Mouse (Mus musculus) heart, postnatal 10 days (tissue): ENCODE measurements around the gene Ly6g5b. TPM values are rescaled to one million over a fixed set of nuclear protein-coding genes. Genes with fewer than 3 reads are reported as not detected.

Experiments
- DNase-seq, 2 experiments: peaks; one replicate each; pipeline ENCODE4 v3.0.0; 2021
- intact Hi-C: fragments of 180-260 bp; cut with DNase I; formaldehyde crosslinking; loops from one replicate; pipeline ENCODE4 v1.15.1; 2025
- total RNA-seq, 2 experiments: library from RNA; stranded (reverse); gene quantifications; 2 replicates each; pipeline ENCODE4 v1.2.3; 2021

Gene Ly6g5b
- total RNA-seq, result under 1 TPM in 1 of 2 experiments, not detected in 1; 0.67 TPM

GRCm38 (mm10) chr17:35115046-35116019 is at the start of gene Ly6g5b:
Gene Ly6g5b, minus strand, starts transcription at chr17:35115428.
- intact Hi-C loops, result no loop called here
- DNase-seq, result peak in 1 of 2 experiments; percentile 49

DNA sequence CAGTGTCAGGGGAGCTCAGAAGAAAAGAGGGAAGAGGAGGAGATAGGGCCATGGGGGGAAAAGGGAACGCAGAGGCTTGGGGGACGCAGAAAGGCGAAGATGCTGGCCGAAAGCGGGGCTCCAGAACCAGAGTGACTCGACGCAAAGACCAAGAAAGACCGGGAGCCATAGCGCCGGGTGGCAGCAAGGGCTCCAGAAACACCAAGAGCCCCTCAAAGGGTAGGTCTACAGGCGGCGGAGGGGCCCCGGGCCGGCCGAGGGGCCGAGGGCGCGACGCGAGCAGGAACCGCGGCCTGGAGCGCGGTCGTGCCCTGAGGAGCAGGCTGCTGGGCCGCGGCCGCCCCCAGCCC is 49.0 kb upstream of the Ly6g5b start:
- DNase-seq, result no peak
- intact Hi-C loops, result loop anchor here (5.0 kb wide), 1 partner anchor 37 kb away; the partner anchor contains the start of gene D17H6S53E

DNA sequence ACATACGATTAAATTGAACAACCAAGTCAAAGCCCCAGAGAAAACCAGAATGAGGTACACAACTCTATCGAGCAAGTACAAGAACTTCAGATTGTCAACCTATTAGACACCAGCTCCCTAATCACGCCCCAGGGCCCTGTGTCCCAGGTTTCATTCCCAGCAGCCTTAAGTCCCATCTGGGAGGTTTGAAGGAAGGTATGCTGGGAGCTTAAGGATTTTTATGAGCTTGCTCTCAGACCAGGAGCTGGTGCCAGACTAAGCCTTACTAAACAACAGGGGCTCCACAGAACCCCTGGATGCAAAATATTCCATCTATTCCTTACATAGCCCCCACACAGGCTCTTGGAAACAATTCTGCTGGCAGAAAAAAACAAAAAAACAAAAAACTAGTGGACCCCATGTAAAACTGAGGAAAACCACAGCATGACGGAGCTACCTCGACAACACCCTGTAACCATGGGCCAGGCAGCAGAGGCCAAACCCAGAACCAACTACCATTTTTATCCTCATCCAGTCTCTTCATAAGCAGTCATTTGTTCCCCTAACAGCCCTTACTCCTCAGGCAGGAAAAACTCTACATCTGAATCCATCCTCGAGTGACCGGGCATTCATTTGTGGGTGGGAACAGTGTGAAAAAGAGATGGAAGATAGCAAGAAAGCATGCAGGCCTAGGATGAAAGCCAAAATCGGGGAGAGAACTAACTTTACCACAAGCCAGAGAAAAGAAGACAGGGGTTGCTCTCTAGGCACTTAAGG is 48.3 kb upstream of the Ly6g5b start:
- peak; percentile 37 to 53 for DNase-seq
- intact Hi-C loops, result loop anchor here (2.0 to 5.0 kb wide), 2 partner anchors 27 to 36 kb away; partner anchors contain the start of gene D17H6S53E

GRCm38 (mm10) chr17:35162730-35163129 is 47.5 kb upstream of the Ly6g5b start:
- intact Hi-C loops, result loop anchor here (2.0 to 5.0 kb wide), 2 partner anchors 26 to 35 kb away; partner anchors contain the start of gene D17H6S53E
- DNase-seq, result peak; percentile 47 to 56

DNA sequence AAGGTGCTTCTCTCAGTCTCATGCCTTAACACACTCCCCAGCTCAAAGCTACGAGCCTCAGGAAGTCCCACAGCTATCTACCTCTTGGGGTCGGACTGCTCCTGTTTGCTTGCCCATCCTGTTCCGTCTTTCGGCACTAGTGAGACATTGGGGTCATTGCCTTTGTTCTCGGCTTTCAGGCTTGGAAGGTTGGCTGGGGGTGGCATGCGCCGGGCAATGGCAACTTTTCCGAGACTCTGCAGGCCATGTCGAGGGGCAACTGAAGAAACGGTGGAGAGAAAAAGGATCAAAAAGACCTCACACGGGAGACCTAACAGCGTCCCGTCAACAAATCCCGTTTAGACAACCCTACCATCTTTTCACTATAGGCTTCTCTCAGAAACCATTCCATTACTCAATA is 46.9 kb upstream of the Ly6g5b start:
- intact Hi-C loops, result loop anchor here (2.0 to 5.0 kb wide), 2 partner anchors 25 to 35 kb away; partner anchors contain the start of gene D17H6S53E
- no peak for DNase-seq

DNA sequence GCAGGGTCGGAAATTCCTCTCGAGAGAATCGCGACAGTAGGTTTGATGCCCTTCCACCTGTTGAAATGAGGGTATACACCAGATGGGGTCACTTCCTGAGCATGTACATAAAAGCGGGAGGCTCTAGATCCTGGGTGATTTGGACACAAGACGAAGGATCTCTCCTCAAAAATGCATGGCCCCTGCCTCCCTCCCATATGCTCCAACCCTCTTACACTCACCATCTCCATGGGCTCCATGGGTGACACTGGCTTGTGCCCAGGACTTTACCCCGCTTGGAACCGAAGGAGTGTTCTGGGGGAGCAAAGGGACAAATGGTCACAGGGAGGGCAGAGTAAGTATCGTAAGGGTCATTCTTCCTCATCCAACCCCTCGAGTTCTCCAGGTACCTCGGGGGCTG is 46.2 kb upstream of the Ly6g5b start:
- intact Hi-C loops, result loop anchor here (2.0 to 5.0 kb wide), 2 partner anchors 17 to 34 kb away; partner anchors contain the start of gene D17H6S53E
- DNase-seq, result no peak

GRCm38 (mm10) chr17:35159638-35160037 is 44.4 kb upstream of the Ly6g5b start:
- no peak for DNase-seq
- intact Hi-C loops, result loop anchor here (2.0 to 5.0 kb wide), 2 partner anchors 15 to 32 kb away; partner anchors contain the start of gene D17H6S53E

DNA sequence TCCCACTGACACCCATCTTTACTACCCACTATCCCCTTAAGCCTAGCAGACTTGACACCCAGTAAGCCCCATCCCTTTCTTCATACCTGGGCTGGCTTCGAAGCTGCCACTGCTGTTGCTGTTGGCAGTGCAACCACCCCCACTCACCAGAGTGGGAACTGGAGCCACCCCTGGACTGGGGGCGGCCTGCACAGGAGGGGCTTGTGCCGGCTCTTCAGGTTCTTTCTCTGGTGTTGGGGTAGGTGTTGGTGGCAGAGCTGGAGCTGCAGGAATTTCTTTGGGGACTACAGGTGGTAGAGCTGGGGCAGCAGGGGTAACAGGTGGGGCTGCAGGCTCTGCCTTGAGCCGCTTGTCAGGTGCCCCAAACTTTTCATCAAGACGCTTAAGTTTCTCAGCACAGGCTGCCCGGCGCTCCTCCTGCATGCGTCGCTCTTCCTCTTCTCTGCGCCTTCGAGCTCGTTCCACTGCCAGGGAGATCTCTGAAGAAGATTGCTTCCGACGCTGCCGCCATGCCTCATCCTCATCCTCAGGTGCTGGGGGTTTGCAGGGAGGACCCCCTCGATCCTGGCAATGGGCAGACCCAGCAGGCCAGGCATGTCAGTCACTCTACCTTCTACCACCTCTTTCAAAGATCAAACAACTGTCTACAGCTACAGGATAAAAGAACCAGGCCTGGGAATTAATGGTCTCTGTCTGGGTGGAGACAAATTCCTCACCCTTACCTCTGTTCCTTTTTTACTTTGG is 43.8 kb upstream of the Ly6g5b start:
- intact Hi-C loops, result no loop called here

DNA sequence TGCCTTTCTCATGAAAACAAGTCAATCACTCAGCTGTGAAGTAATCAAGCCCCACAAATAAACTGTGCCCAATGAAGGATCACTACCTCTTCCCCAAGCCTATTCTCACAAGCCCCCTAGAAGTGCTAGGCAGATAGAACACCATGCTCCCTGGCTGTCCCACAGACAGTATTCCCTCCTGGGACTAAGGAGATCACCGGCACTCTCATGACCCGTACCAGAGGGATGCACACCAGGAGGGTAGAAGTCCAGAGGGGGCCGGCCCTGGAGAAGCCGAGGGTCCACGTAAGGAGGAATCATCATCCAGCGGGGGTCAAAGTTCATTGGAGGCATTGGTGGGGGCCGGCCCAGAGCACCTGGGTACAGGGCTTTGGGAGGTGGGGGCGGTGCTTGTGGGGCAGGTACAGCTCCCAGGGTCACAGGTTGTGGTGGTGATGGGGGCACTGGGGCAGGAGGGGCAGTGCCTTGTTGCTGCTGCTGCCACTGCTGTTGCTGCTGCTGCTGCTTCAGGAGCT is 42.5 kb upstream of the Ly6g5b start:
- intact Hi-C loops, result no loop called here
- no peak for DNase-seq

More for the DNA sequence above, 43.8 kb upstream of the Ly6g5b start:
- DNase-seq, result no peak

GRCm38 (mm10) chr17:35157254-35157653 is 42.0 kb upstream of the Ly6g5b start:
- intact Hi-C loops, result no loop called here
- no peak for DNase-seq

GRCm38 (mm10) chr17:35156461-35157200 is 41.4 kb upstream of the Ly6g5b start:
- intact Hi-C loops, result no loop called here
- no peak for DNase-seq

DNA sequence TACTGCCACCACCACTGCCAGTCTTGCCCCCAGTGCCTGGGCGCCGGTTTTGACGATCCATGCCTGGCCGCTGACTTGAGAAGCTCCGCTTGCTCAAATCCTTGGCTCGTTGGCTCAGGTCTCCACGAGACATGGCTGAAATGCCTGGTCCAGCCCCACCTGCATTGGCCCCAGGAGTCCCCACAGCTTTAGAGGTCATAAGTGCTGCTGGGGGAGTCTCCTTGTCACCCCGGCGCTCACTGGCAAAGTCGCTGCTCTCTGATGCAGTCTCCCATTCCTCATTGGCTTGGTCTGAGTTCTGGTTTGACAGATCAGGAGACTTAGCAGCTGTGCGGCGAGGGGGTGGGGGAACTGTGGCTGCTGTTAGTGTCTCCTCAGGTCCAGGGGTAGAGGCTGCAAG is 40.2 kb upstream of the Ly6g5b start:
- intact Hi-C loops, result no loop called here
- no peak for DNase-seq

- no peak for DNase-seq
- intact Hi-C loops, result no loop called here
These were observed 39.4 kb upstream of the Ly6g5b start for GRCm38 (mm10) chr17:35154616-35155015.

DNA sequence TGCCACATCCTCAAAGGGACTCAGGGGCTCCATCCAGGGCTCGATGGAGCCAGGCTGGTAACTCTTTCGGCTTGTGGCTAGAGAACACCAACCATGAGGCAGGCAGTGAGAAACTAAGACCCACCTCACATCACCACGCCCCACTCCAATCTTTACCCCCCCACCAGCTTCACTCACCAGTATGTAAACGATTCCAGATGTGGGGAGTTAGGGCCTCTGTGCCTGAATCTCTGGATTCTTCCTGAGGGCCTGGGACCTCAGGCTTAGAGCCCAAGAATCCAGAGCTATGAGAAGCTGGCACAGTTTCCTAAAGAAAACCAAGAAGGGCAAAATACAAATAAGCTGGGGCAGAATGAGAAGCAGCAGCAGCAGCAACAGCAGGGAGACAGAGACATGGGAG is 38.7 kb upstream of the Ly6g5b start:
- intact Hi-C loops, result loop anchor here (2.0 kb wide), 1 partner anchor 15 kb away; no protein-coding TSS in a partner anchor
- no peak for DNase-seq

- intact Hi-C loops, result loop anchor here (2.0 kb wide), 1 partner anchor 14 kb away; no protein-coding TSS in a partner anchor
- DNase-seq, result no peak
These were observed 37.8 kb upstream of the Ly6g5b start for GRCm38 (mm10) chr17:35153077-35153476.

- no peak for DNase-seq
- intact Hi-C loops, result loop anchor here (2.0 kb wide), 1 partner anchor 13 kb away; no protein-coding TSS in a partner anchor
These were observed 36.9 kb upstream of the Ly6g5b start for GRCm38 (mm10) chr17:35152121-35152520.

GRCm38 (mm10) chr17:35147922-35148639 is 32.9 kb upstream of the Ly6g5b start:
- DNase-seq, result no peak
- intact Hi-C loops, result no loop called here

DNA sequence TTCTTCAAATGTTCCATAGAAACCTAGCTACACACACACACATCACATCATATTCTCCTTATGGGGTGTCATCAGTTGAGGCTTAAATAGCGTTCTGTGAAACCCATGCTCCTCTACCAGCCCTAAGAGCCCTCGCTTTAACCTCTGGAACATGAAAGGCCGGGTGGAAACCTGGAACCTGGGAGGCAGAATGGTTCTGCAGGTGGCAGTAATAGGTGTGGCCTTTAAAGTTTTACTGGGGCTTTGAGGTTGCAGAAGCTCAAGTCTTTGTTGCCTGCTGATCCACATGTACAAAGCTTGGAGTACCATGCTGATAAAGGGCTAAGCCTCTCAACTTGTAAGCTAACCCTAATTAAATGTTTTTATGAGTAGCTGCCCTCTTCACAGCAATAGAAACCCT is 32.1 kb upstream of the Ly6g5b start:
- no peak for DNase-seq
- intact Hi-C loops, result no loop called here

DNA sequence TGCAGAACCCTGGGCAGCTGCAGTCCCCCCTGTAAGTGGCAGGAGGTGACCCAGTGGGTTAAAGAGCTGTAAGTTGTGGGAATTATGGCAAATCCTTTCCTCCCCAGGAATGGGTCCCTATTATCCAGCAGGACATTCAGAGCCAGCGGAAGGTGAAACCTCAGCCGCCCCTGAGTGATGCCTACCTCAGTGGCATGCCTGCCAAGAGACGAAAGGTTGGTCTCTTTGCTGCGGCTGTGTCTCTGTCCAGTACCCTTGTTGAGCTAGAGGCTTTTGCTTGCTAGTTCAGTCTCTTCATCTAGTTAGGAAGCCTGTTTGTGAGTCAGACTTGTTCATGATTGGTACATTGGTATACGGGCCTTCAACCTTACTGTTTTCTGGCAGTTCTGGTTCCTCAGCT is 30.9 kb upstream of the Ly6g5b start:
- intact Hi-C loops, result no loop called here
- no peak for DNase-seq
